Mouse (Mus musculus) neural tube, embryonic 10.5 days (tissue): ENCODE data around the gene Rassf6.
A peak's percentile ranks its signal among the peaks of the same experiment; 100 is the strongest.
"Not testable (repeated sequence)": the region's sequence is repeated elsewhere in the genome, so short reads cannot be mapped to it uniquely, and the experiment has no call there.

Experiments used
- DNase-seq: peaks from one replicate; pipeline ENCODE4 v3.0.0-alpha.2; 2017; ENCODE audit warnings: low spot score; ENCODE audit errors: extremely low spot score

Rassf6 gene

GRCm38 (mm10) chr5:90624708-90625425, 15.6 kb downstream of the Rassf6 start:
- no peak for DNase-seq

- no peak for DNase-seq
These were observed 17.2 kb downstream of the Rassf6 start for GRCm38 (mm10) chr5:90623209-90623608.

GRCm38 (mm10) chr5:90621726-90622125, 18.7 kb downstream of the Rassf6 start:
- no peak for DNase-seq

GRCm38 (mm10) chr5:90621316-90621715, 19.1 kb downstream of the Rassf6 start:
- no peak for DNase-seq

GRCm38 (mm10) chr5:90617859-90618258, 22.6 kb downstream of the Rassf6 start:
- DNase-seq, result no peak

- not testable (repeated sequence) for DNase-seq
These were observed 27.7 kb downstream of the Rassf6 start for GRCm38 (mm10) chr5:90612751-90613150.

- DNase-seq, result no peak
These were observed 28.4 kb downstream of the Rassf6 start for GRCm38 (mm10) chr5:90611996-90612611.

- no peak for DNase-seq
These were observed 29.1 kb downstream of the Rassf6 start for GRCm38 (mm10) chr5:90611388-90611787.

GRCm38 (mm10) chr5:90608906-90609305, 31.6 kb downstream of the Rassf6 start:
- no peak for DNase-seq

- no peak for DNase-seq
These were observed 37.0 kb downstream of the Rassf6 start for GRCm38 (mm10) chr5:90603407-90603923.

- DNase-seq, result peak; percentile 50
These were observed 39.0 kb downstream of the Rassf6 start for GRCm38 (mm10) chr5:90601469-90601868.

- DNase-seq, result no peak
These were observed 44.3 kb downstream of the Rassf6 start for GRCm38 (mm10) chr5:90596155-90596554.

GRCm38 (mm10) chr5:90594945-90595344, 45.5 kb downstream of the Rassf6 start:
- no peak for DNase-seq

- no peak for DNase-seq
These were observed 48.5 kb downstream of the Rassf6 start for GRCm38 (mm10) chr5:90591936-90592335.

GRCm38 (mm10) chr5:90590676-90591075, 49.8 kb downstream of the Rassf6 start:
- DNase-seq, result no peak

- peak; percentile 73 for DNase-seq
These were observed 51.5 kb downstream of the Rassf6 start for GRCm38 (mm10) chr5:90588708-90589595.

GRCm38 (mm10) chr5:90588104-90588503, 52.4 kb downstream of the Rassf6 start:
- no peak for DNase-seq

- DNase-seq, result no peak
These were observed 53.9 kb downstream of the Rassf6 start for GRCm38 (mm10) chr5:90586511-90586910.

GRCm38 (mm10) chr5:90584799-90585198, 55.7 kb downstream of the Rassf6 start:
- DNase-seq, result no peak

- DNase-seq, result no peak
These were observed 58.3 kb downstream of the Rassf6 start for GRCm38 (mm10) chr5:90582179-90582578.

GRCm38 (mm10) chr5:90579556-90579955, 60.9 kb downstream of the Rassf6 start:
- no peak for DNase-seq

- DNase-seq, result no peak
These were observed 62.7 kb downstream of the Rassf6 start for GRCm38 (mm10) chr5:90577751-90578150.
